Mouse (Mus musculus): ENCODE results near the gene Slfn14. TPM values are rescaled to one million over a fixed set of nuclear protein-coding genes. Genes with fewer than 3 reads are reported as not detected.

Slfn14 gene
- polyA plus RNA-seq, 1 experiment: 0.07 TPM

GRCm38 (mm10) chr11:83230966-83231365, 55.6 kb downstream of the Slfn14 start:
- H3K27me3 ChIP-seq (ENCODE audit: control insufficient read depth, insufficient read depth, low read length): no peaks in the 10 kb centered on the region
- H3K27ac ChIP-seq (ENCODE audit: control insufficient read depth, insufficient read depth, low read depth, low read length): no peak overlapping the region
- no peaks in the 10 kb centered on the region for H3K4me1 ChIP-seq (ENCODE audit: control insufficient read depth, insufficient read depth, low read length)
- H3K36me3 ChIP-seq (ENCODE audit: control insufficient read depth, insufficient read depth, low read length): no peaks in the 10 kb centered on the region
- H3K4me3 ChIP-seq (ENCODE audit: control insufficient read depth, low read depth, low read length): no peak overlapping the region
- TF ChIP-seq CTCF (IDR thresholded peaks at IDR 0.05; ENCODE audit: control insufficient read depth, insufficient read depth, insufficient replicate concordance, low read depth, low read length) (no peak), POLR2A (IDR thresholded peaks at IDR 0.05; ENCODE audit: control insufficient read depth, low read depth, low read length) (no peak)

GRCm38 (mm10) chr11:83227926-83228723, 58.4 kb downstream of the Slfn14 start:
- no peaks in the 10 kb centered on the region for H3K36me3 ChIP-seq (ENCODE audit: control insufficient read depth, insufficient read depth, low read length)
- no peaks in the 10 kb centered on the region for H3K27me3 ChIP-seq (ENCODE audit: control insufficient read depth, insufficient read depth, low read length)
- no peak overlapping the region for H3K27ac ChIP-seq (ENCODE audit: control insufficient read depth, insufficient read depth, low read depth, low read length)
- H3K4me3 ChIP-seq (ENCODE audit: control insufficient read depth, low read depth, low read length): no peak overlapping the region
- TF ChIP-seq POLR2A (IDR thresholded peaks at IDR 0.05; ENCODE audit: control insufficient read depth, low read depth, low read length) (no peak), CTCF (IDR thresholded peaks at IDR 0.05; ENCODE audit: control insufficient read depth, insufficient read depth, insufficient replicate concordance, low read depth, low read length) (no peak)
- no peaks in the 10 kb centered on the region for H3K4me1 ChIP-seq (ENCODE audit: control insufficient read depth, insufficient read depth, low read length)

- Histone ChIP-seq H3K27ac (ENCODE audit: control insufficient read depth, insufficient read depth, low read depth, low read length) (no peak overlapping the region), H3K4me3 (ENCODE audit: control insufficient read depth, low read depth, low read length) (no peak overlapping the region), H3K36me3 (ENCODE audit: control insufficient read depth, insufficient read depth, low read length) (no peaks in the 10 kb centered on the region), H3K4me1 (ENCODE audit: control insufficient read depth, insufficient read depth, low read length) (no peaks in the 10 kb centered on the region), H3K27me3 (ENCODE audit: control insufficient read depth, insufficient read depth, low read length) (no peaks in the 10 kb centered on the region)
- TF ChIP-seq POLR2A (IDR thresholded peaks at IDR 0.05; ENCODE audit: control insufficient read depth, low read depth, low read length): no peak
- no peak for TF ChIP-seq CTCF (IDR thresholded peaks at IDR 0.05; ENCODE audit: control insufficient read depth, insufficient read depth, insufficient replicate concordance, low read depth, low read length)
Observed at GRCm38 (mm10) chr11:83225371-83225960, 61.1 kb downstream of the Slfn14 start.

Other genes with a start within 250 kb of the Slfn14 start
- 0.06 and 0.16 TPM in 2 replicates for gene Slfn2, start 221.6 kb downstream of the Slfn14 start, polyA plus RNA-seq (2012; rRNA removed)
- not detected in 2 replicates for gene Slfn1, start 169.9 kb downstream of the Slfn14 start, polyA plus RNA-seq (2012; rRNA removed)
- gene Slfn4, start 111.5 kb downstream of the Slfn14 start, polyA plus RNA-seq (2012; rRNA removed): 0.22 and 0.38 TPM in 2 replicates
- gene Slfn3, start 95.4 kb downstream of the Slfn14 start, polyA plus RNA-seq (2012; rRNA removed): 0.64 and 0.66 TPM in 2 replicates
- 252 and 263 TPM in 2 replicates for gene Ap2b1, start 12.3 kb upstream of the Slfn14 start, polyA plus RNA-seq (2012; rRNA removed)
- gene Pex12, start 15.9 kb upstream of the Slfn14 start, polyA plus RNA-seq (2012; rRNA removed): 27.8 and 32.1 TPM in 2 replicates
- 2.0 and 2.1 TPM in 2 replicates for gene Rasl10b, start 122.4 kb upstream of the Slfn14 start, polyA plus RNA-seq (2012; rRNA removed)
- gene Gas2l2, start 142.7 kb upstream of the Slfn14 start, polyA plus RNA-seq (2012; rRNA removed): 0.08 TPM in 1 of 2 replicates, not detected in the other
- 256 and 289 TPM in 2 replicates for gene 1700020L24Rik, start 151.0 kb upstream of the Slfn14 start, polyA plus RNA-seq (2012; rRNA removed)
- gene Mmp28, start 176.3 kb upstream of the Slfn14 start, polyA plus RNA-seq (2012; rRNA removed): 0.58 and 0.93 TPM in 2 replicates
- 32.4 and 49.6 TPM in 2 replicates for gene Taf15, start 186.4 kb upstream of the Slfn14 start, polyA plus RNA-seq (2012; rRNA removed)
- 8.7 and 10.8 TPM in 2 replicates for gene Heatr9, start 235.4 kb upstream of the Slfn14 start, polyA plus RNA-seq (2012; rRNA removed)
- gene Ccl5, start 243.8 kb upstream of the Slfn14 start, polyA plus RNA-seq (2012; rRNA removed): 2.3 and 3.5 TPM in 2 replicates

Data from testis, adult 2 months (tissue).